In genomic region chrX:53607242-53608121, GRCm38 (mm10) we compare ENCODE assay signal across 8 mouse cellular contexts. TPM values are rescaled to one million over a fixed set of nuclear protein-coding genes. Genes with fewer than 3 reads are reported as not detected.
DNase-seq lines count a peak whose midpoint lies in the region; ATAC-seq lines count a peak whose summit lies in the region.

Gene Rtl8c (plus strand): TSS chrX:53608032.

- 27% methylated on average over 20 of the region's 20 CpGs for WGBS in embryonic facial prominence, embryonic 10.5 days
- WGBS in intestine, embryonic 16.5 days, result 27% methylated on average over 20 of the region's 20 CpGs

- H3K4me1 ChIP-seq in embryonic facial prominence, embryonic 10.5 days, result 0 out of 2 replicates have a peak, but pooled peaks cover 5% of the 10 kb centered on the region
- H3K4me1 ChIP-seq in intestine, embryonic 16.5 days (ENCODE audit: control insufficient read depth, insufficient read depth, low read length), result no peaks in the 10 kb centered on the region
- H3K4me1 ChIP-seq in megakaryocyte, embryonic 14.5 days, result peaks cover 5% of the 10 kb centered on the region; the same call in 1 of the 2 replicates

- H3K27ac ChIP-seq in embryonic facial prominence, embryonic 10.5 days (replicated peaks), result peak within 1 kb of the TSS; percentile 71
- no peak within 1 kb of the TSS for H3K27ac ChIP-seq in intestine, embryonic 16.5 days (ENCODE audit: low read length)

- H3K4me3 ChIP-seq in embryonic facial prominence, embryonic 10.5 days, result peak within 1 kb of the TSS; percentile 54
- H3K4me3 ChIP-seq in intestine, embryonic 16.5 days (ENCODE audit: low read length), result peak within 1 kb of the TSS; percentile 48
- H3K4me3 ChIP-seq in megakaryocyte, embryonic 14.5 days (replicated peaks), result peak within 1 kb of the TSS; percentile 91

- peak; percentile 67 for DNase-seq in adrenal gland, postnatal 25 days
- peak; percentile 70 for DNase-seq in embryonic facial prominence, embryonic 10.5 days (ENCODE audit: low spot score)
- peak; percentile 75 to 84 for DNase-seq in left cerebral cortex, postnatal 14 days (ENCODE audit: low spot score in 2 of 2)
- DNase-seq in right cerebral cortex, postnatal 25 days, result peak; percentile 74

- peak within 1 kb of the TSS; percentile 55 for H3K4me2 ChIP-seq in intestine, embryonic 16.5 days (ENCODE audit: low read depth, low read length)

- no peaks in the 10 kb centered on the region for H3K9me3 ChIP-seq in embryonic facial prominence, embryonic 10.5 days
- H3K9me3 ChIP-seq in intestine, embryonic 16.5 days (ENCODE audit: control insufficient read depth, low read length), result no peaks in the 10 kb centered on the region
- no peaks in the 10 kb centered on the region for H3K9me3 ChIP-seq in megakaryocyte, embryonic 14.5 days

- H3K36me3 ChIP-seq in embryonic facial prominence, embryonic 10.5 days (replicated peaks), result no peaks in the 10 kb centered on the region
- no peaks in the 10 kb centered on the region for H3K36me3 ChIP-seq in intestine, embryonic 16.5 days (ENCODE audit: control insufficient read depth, insufficient read depth, low read length)
- no peaks in the 10 kb centered on the region for H3K36me3 ChIP-seq in megakaryocyte, embryonic 14.5 days (replicated peaks; ENCODE audit: low read length)

- peak; percentile 97 for ATAC-seq in granulocyte monocyte progenitor cell, adult 5-6 weeks (replicated peaks; ENCODE audit: poor library complexity, severe bottlenecking)
- peak; percentile 88 for ATAC-seq in intestine, embryonic 16.5 days
- ATAC-seq in erythroblast, adult 5-6 weeks (replicated peaks; ENCODE audit: low FRiP score, poor library complexity, severe bottlenecking), result no peak

- no peaks in the 10 kb centered on the region for H3K27me3 ChIP-seq in embryonic facial prominence, embryonic 10.5 days (replicated peaks; ENCODE audit: low read depth, poor library complexity, severe bottlenecking)
- no peaks in the 10 kb centered on the region for H3K27me3 ChIP-seq in intestine, embryonic 16.5 days (replicated peaks; ENCODE audit: control insufficient read depth, insufficient read depth, low read length)
- no peaks in the 10 kb centered on the region for H3K27me3 ChIP-seq in megakaryocyte, embryonic 14.5 days (replicated peaks)

- intact Hi-C loops in left cerebral cortex, postnatal 14 days (cut with DNase I), result loop anchor here (5.0 kb wide), 1 partner anchor 65 kb away; the partner anchor contains the start of gene Rtl8b

- H3K9ac ChIP-seq in intestine, embryonic 16.5 days (ENCODE audit: low read depth, low read length), result peak within 1 kb of the TSS; percentile 55

RNA-seq across cellular contexts. Expression of gene Rtl8c, which starts in this region (rescaled TPM):
- 119 and 126 TPM in 2 replicates for total RNA-seq in adrenal gland, postnatal 25 days (2021)
- 25.0 and 26.3 TPM in 2 replicates for polyA plus RNA-seq in embryonic facial prominence, embryonic 10.5 days (2016; fragmentation: Nextera tagmentation; extraction: Ambion mirVana)
- 4.5 and 15.6 TPM in 2 replicates for total RNA-seq in granulocyte monocyte progenitor cell, adult 5-6 weeks (2014; fragmentation: Nextera tagmentation)
- 0.46 and 1.8 TPM in 2 replicates for total RNA-seq in granulocyte monocyte progenitor cell, adult 5-6 weeks (2017)
- 26.2 and 30.7 TPM in 2 replicates for polyA plus RNA-seq in intestine, embryonic 16.5 days (2015; fragmentation: Nextera tagmentation; extraction: Ambion mirVana)
- 100 to 1,000 TPM; 181 to 186 TPM for total RNA-seq in left cerebral cortex, postnatal 14 days (2021)
- 2.2 and 8.3 TPM in 2 replicates for polyA plus RNA-seq in megakaryocyte, embryonic 14.5 days (2012; ENCODE audit: insufficient read depth, low replicate concordance)
- not detected in 2 replicates for total RNA-seq in erythroblast, adult 5-6 weeks (2015; ENCODE audit: low replicate concordance)
- not detected in 2 replicates for total RNA-seq in erythroblast, adult 5-6 weeks (2017; ENCODE audit: low replicate concordance)
